In the genomic region with DNA sequence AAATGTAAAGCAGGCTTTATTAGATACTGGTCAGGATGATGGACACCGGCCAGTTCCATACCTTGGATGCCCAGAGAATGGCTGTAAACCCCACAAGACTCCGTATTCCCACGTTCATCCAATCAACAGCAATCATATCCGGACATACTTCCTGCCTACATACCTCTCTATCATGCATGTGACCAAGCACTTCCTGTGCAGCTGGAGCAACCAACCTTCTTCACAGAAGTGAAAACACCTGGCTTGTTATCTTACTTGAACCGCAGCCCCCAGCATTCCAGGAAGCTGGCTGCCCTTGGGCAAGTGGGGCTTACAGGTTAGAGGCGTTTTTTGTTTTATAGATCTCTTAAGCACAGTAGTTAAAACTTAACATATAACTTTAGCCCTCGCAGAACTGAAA, we compare ENCODE assay signal across 16 mouse cellular contexts. TPM values are rescaled to one million over a fixed set of nuclear protein-coding genes. Genes with fewer than 3 reads are reported as not detected.
DNase-seq lines count a peak whose midpoint lies in the region; ATAC-seq lines count a peak whose summit lies in the region.
"Had no signal": no experiment of that assay in that cellular context is flagged by ENCODE, and none has a peak within 500 bp of the region (broad histone marks: within the 10 kb centered on the region; RNA-seq: fewer than 3 reads in every experiment).

No protein-coding gene starts in this region.

- peaks cover 2% of the 10 kb centered on the region for H3K27me3 ChIP-seq in megakaryocyte, embryonic 14.5 days (replicated peaks)
- H3K27me3 ChIP-seq: embryonic facial prominence, embryonic 12.5 days; forebrain, embryonic 15.5 days; heart, embryonic 12.5 days had no signal

- H3K9me3 ChIP-seq in megakaryocyte, embryonic 14.5 days: no peaks in the 10 kb centered on the region
- H3K9me3 ChIP-seq: embryonic facial prominence, embryonic 12.5 days; forebrain, embryonic 15.5 days; heart, embryonic 12.5 days; hindbrain, embryonic 10.5 days had no signal

- peaks cover 33% of the 10 kb centered on the region for H3K4me1 ChIP-seq in megakaryocyte, embryonic 14.5 days
- H3K4me1 ChIP-seq: embryonic facial prominence, embryonic 12.5 days had no signal

- H3K36me3 ChIP-seq in megakaryocyte, embryonic 14.5 days (replicated peaks; ENCODE audit: low read length): peaks cover 6% of the 10 kb centered on the region
- H3K36me3 ChIP-seq: embryonic facial prominence, embryonic 12.5 days; forebrain, embryonic 15.5 days; heart, embryonic 12.5 days had no signal

- peak overlapping the region; percentile 6 for H3K4me3 ChIP-seq in megakaryocyte, embryonic 14.5 days (replicated peaks)
- H3K4me3 ChIP-seq: embryonic facial prominence, embryonic 12.5 days; forebrain, embryonic 15.5 days; heart, adult 2 months; heart, embryonic 12.5 days; hindbrain, embryonic 10.5 days had no signal

- ATAC-seq in megakaryocyte, adult 5-6 weeks (ENCODE audit: poor library complexity, severe bottlenecking): no peak
- ATAC-seq: forebrain, embryonic 15.5 days had no signal

- DNase-seq in thymus, postnatal 0 days (ENCODE audit: low spot score): peak; percentile 55
- DNase-seq in thymus, postnatal 36 days: peak; percentile 17 to 57
- no peak for DNase-seq in gastrocnemius, adult 18-20 months (ENCODE audit: low spot score)
- DNase-seq in embryo, embryonic 10.5 days (ENCODE audit: low spot score): no peak
- no peak for DNase-seq in frontal cortex, adult 2 months (ENCODE audit: extremely low spot score in 1 of 2, low spot score in 1 of 2)
- DNase-seq: adrenal gland, adult 8-10 months; adrenal gland, postnatal 36 days; cerebellum, adult 2 months; heart, adult 2 months had no signal

RNA-seq across cellular contexts. Expression of gene Abraxas1, which starts 2.1 kb away (rescaled TPM):
- polyA plus RNA-seq in megakaryocyte, embryonic 14.5 days (2012; ENCODE audit: insufficient read depth, low replicate concordance): 2.9 TPM in 1 of 2 replicates, not detected in the other
- 5.9 and 12.7 TPM in 2 replicates for total RNA-seq in megakaryocyte, adult 5-6 weeks (2015)
- 15.0 and 16.3 TPM in 2 replicates for total RNA-seq in megakaryocyte, adult 5-6 weeks (2017)
- polyA plus RNA-seq in thymus, postnatal 0 days (2015; fragmentation: Nextera tagmentation; extraction: Ambion mirVana): 33.5 and 40.3 TPM in 2 replicates
- total RNA-seq in gastrocnemius, adult 18-20 months (2021): 1 to 10 TPM; 4.1 to 4.9 TPM
- polyA plus RNA-seq in frontal cortex, adult 2 months (2012; rRNA removed): 8.4 and 8.9 TPM in 2 replicates

RNA-seq across cellular contexts. Expression of gene Gpat3, which starts 22.7 kb away (rescaled TPM):
- not detected in 2 replicates for polyA plus RNA-seq in megakaryocyte, embryonic 14.5 days (2012; ENCODE audit: insufficient read depth, low replicate concordance)
- 3.1 and 3.2 TPM in 2 replicates for total RNA-seq in megakaryocyte, adult 5-6 weeks (2015)
- 3.9 and 4.0 TPM in 2 replicates for total RNA-seq in megakaryocyte, adult 5-6 weeks (2017)
- polyA plus RNA-seq in thymus, postnatal 0 days (2015; fragmentation: Nextera tagmentation; extraction: Ambion mirVana): 2.7 and 3.0 TPM in 2 replicates
- total RNA-seq in gastrocnemius, adult 18-20 months (2021): 10 to 100 TPM in 1 of 2 experiments, 1 to 10 TPM in 1; 4.8 to 10.3 TPM
- 1.4 and 1.8 TPM in 2 replicates for polyA plus RNA-seq in frontal cortex, adult 2 months (2012; rRNA removed)
- total RNA-seq: common myeloid progenitor, adult 5-6 weeks had no signal

RNA-seq across cellular contexts. Expression of gene Mrps18c, which starts 24.4 kb away (rescaled TPM):
- polyA plus RNA-seq in megakaryocyte, embryonic 14.5 days (2012; ENCODE audit: insufficient read depth, low replicate concordance): 6.1 TPM in 1 of 2 replicates, not detected in the other
- total RNA-seq in megakaryocyte, adult 5-6 weeks (2015): 91.5 and 114 TPM in 2 replicates
- 113 and 148 TPM in 2 replicates for total RNA-seq in megakaryocyte, adult 5-6 weeks (2017)
- 265 and 268 TPM in 2 replicates for polyA plus RNA-seq in thymus, postnatal 0 days (2015; fragmentation: Nextera tagmentation; extraction: Ambion mirVana)
- total RNA-seq in gastrocnemius, adult 18-20 months (2021): 10 to 100 TPM; 69.9 to 71.4 TPM
- 46.7 and 48.2 TPM in 2 replicates for polyA plus RNA-seq in frontal cortex, adult 2 months (2012; rRNA removed)

RNA-seq across cellular contexts. Expression of gene Helq, which starts 24.4 kb away (rescaled TPM):
- 2.8 TPM in 1 of 2 replicates, not detected in the other for polyA plus RNA-seq in megakaryocyte, embryonic 14.5 days (2012; ENCODE audit: insufficient read depth, low replicate concordance)
- 11.8 and 20.5 TPM in 2 replicates for total RNA-seq in megakaryocyte, adult 5-6 weeks (2015)
- total RNA-seq in megakaryocyte, adult 5-6 weeks (2017): 7.5 and 11.7 TPM in 2 replicates
- polyA plus RNA-seq in thymus, postnatal 0 days (2015; fragmentation: Nextera tagmentation; extraction: Ambion mirVana): 15.8 and 20.7 TPM in 2 replicates
- 1 to 10 TPM; 3.5 to 4.5 TPM for total RNA-seq in gastrocnemius, adult 18-20 months (2021)
- 37.6 and 38.1 TPM in 2 replicates for polyA plus RNA-seq in frontal cortex, adult 2 months (2012; rRNA removed)

Comparison
In these comparisons a context has a peak if more than half of its experiments do, and no peak if none do; other contexts are left out.
1. DNase-seq: peak in thymus, postnatal 0 days (single experiment) and thymus, postnatal 36 days (2 of 2); none in gastrocnemius, adult 18-20 months (single experiment), embryo, embryonic 10.5 days (single experiment) and frontal cortex, adult 2 months (0 of 2).